Mouse (Mus musculus): ENCODE measurements at regions not wholly inside any gene's neighbourhood (a gene's known extent, or its start where the extent isn't known, plus 50 kb on each side); places are given as distances from the start of the nearest gene placed in this dataset.

GRCm38 (mm10) chr6:147753828-147754227 is 278.2 kb downstream of the Ccdc91 start:
- intact Hi-C loops (cut with DNase I), result loop anchor here (5.0 kb wide), 1 partner anchor 92 kb away; no protein-coding TSS in a partner anchor

GRCm38 (mm10) chr6:147755750-147756523 is 280.3 kb downstream of the Ccdc91 start:
- intact Hi-C loops (cut with DNase I), result no loop called here

GRCm38 (mm10) chr6:147759485-147759884 is 283.9 kb downstream of the Ccdc91 start:
- intact Hi-C loops (cut with DNase I), result no loop called here

GRCm38 (mm10) chr6:147760113-147760512 is 284.5 kb downstream of the Ccdc91 start:
- intact Hi-C loops (cut with DNase I), result loop anchor here (5.0 kb wide), 1 partner anchor 37 kb away; no protein-coding TSS in a partner anchor

- intact Hi-C loops (cut with DNase I), result no loop called here
Measured at GRCm38 (mm10) chr6:147765241-147765640, 281.8 kb upstream of the Far2 start.

- intact Hi-C loops (cut with DNase I), result no loop called here
Measured at GRCm38 (mm10) chr6:147769180-147769579, 277.9 kb upstream of the Far2 start.

GRCm38 (mm10) chr6:147770034-147770433 is 277.0 kb upstream of the Far2 start:
- intact Hi-C loops (cut with DNase I), result no loop called here

GRCm38 (mm10) chr6:147771411-147771810 is 275.6 kb upstream of the Far2 start:
- intact Hi-C loops (cut with DNase I), result no loop called here

GRCm38 (mm10) chr6:147773904-147774303 is 273.2 kb upstream of the Far2 start:
- intact Hi-C loops (cut with DNase I), result no loop called here

GRCm38 (mm10) chr6:147774626-147775025 is 272.4 kb upstream of the Far2 start:
- intact Hi-C loops (cut with DNase I), result no loop called here

- intact Hi-C loops (cut with DNase I), result no loop called here
Measured at GRCm38 (mm10) chr6:147779466-147779865, 267.6 kb upstream of the Far2 start.

- intact Hi-C loops (cut with DNase I), result no loop called here
Measured at GRCm38 (mm10) chr6:147784249-147784648, 262.8 kb upstream of the Far2 start.

GRCm38 (mm10) chr6:147784854-147785253 is 262.2 kb upstream of the Far2 start:
- intact Hi-C loops (cut with DNase I), result no loop called here

GRCm38 (mm10) chr6:147788095-147788494 is 259.0 kb upstream of the Far2 start:
- intact Hi-C loops (cut with DNase I), result no loop called here

GRCm38 (mm10) chr6:147789112-147789511 is 257.9 kb upstream of the Far2 start:
- intact Hi-C loops (cut with DNase I), result no loop called here

GRCm38 (mm10) chr6:147793811-147794210 is 253.2 kb upstream of the Far2 start:
- intact Hi-C loops (cut with DNase I), result no loop called here

- intact Hi-C loops (cut with DNase I), result no loop called here
Measured at GRCm38 (mm10) chr6:147794351-147794750, 252.7 kb upstream of the Far2 start.

- intact Hi-C loops (cut with DNase I), result loop anchor here (5.0 kb wide), 1 partner anchor 37 kb away; no protein-coding TSS in a partner anchor
Measured at GRCm38 (mm10) chr6:147799009-147799727, 247.9 kb upstream of the Far2 start.

GRCm38 (mm10) chr6:147799861-147800260 is 247.2 kb upstream of the Far2 start:
- intact Hi-C loops (cut with DNase I), result loop anchor here (5.0 kb wide), 1 partner anchor 38 kb away; no protein-coding TSS in a partner anchor

GRCm38 (mm10) chr6:147800846-147801245 is 246.2 kb upstream of the Far2 start:
- intact Hi-C loops (cut with DNase I), result no loop called here

GRCm38 (mm10) chr6:147803893-147804292 is 243.2 kb upstream of the Far2 start:
- intact Hi-C loops (cut with DNase I), result no loop called here

- intact Hi-C loops (cut with DNase I), result loop anchor here (5.0 to 10.0 kb wide), 3 partner anchors 148 to 548 kb away; partner anchors contain the start of gene Pthlh
Measured at GRCm38 (mm10) chr6:147810710-147811109, 236.3 kb upstream of the Far2 start.
